Mouse (Mus musculus): ENCODE measurements around the gene Nxph1.

DNA sequence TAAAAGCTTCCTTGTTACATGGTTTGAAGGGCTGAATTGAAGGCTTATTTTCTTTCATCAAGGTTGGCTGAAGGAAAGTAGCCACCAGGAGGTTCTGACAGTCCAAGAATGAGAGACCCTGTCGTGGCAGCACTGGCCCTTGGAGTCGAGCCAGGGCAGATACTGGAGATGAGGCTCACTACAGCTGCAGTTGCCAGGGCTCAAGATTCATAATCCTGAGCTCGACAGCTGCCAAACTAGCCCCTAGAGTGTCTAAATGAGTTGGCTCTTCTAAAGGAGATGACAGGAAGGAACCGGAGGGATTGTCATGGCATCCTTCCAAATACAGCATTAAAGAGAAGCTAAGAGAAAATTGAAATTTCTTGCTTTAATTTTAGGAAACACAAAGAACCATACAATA, 78.9 kb downstream of the Nxph1 start:
- TF ChIP-seq CTCF (IDR thresholded peaks at IDR 0.05; ENCODE audit: low read depth, low read length): no peak
- TF ChIP-seq GATA2 (IDR thresholded peaks at IDR 0.05; ENCODE audit: borderline replicate concordance, low read depth, low read length): no peak

Measured in G1E (cell line).